Mouse (Mus musculus) intestine, embryonic 15.5 days (tissue): ENCODE results near the gene Nav2. TPM values are rescaled to one million over a fixed set of nuclear protein-coding genes. Genes with fewer than 3 reads are reported as not detected.

Experiments used
- ATAC-seq: fragments of 200-750 bp; cut with Nextera tagmentation; 2 replicates; pipeline ENCODE4 v1.8.0; 2017; ENCODE audit warnings: moderate TSS enrichment, moderate library complexity
- H3K27ac ChIP-seq: fragments of 300-500 bp; sonication (generic); 2 replicates; pipeline ENCODE4 v1.5.1; 2015; ENCODE audit warnings: mild to moderate bottlenecking, inconsistent platforms
- H3K27me3 ChIP-seq: fragments of 300-500 bp; sonication (generic); replicated peaks from 2 replicates; pipeline ENCODE4 v1.6.1; 2015; ENCODE audit warnings: inconsistent platforms
- H3K36me3 ChIP-seq: fragments of 300-500 bp; sonication (generic); 2 replicates; pipeline ENCODE4 v1.6.1; 2015; ENCODE audit warnings: inconsistent platforms
- H3K4me1 ChIP-seq: fragments of 300-500 bp; sonication (generic); replicated peaks from 2 replicates; pipeline ENCODE4 v1.6.1; 2015; ENCODE audit warnings: inconsistent platforms
- H3K4me2 ChIP-seq: fragments of 300-500 bp; sonication (generic); replicated peaks from 2 replicates; pipeline ENCODE4 v1.6.1; 2015; ENCODE audit warnings: mild to moderate bottlenecking, inconsistent platforms
- H3K4me3 ChIP-seq: fragments of 300-500 bp; sonication (generic); replicated peaks from 2 replicates; pipeline ENCODE4 v1.5.1; 2015; ENCODE audit warnings: inconsistent platforms
- H3K9ac ChIP-seq: fragments of 300-500 bp; sonication (generic); 2 replicates; pipeline ENCODE4 v1.6.1; 2015; ENCODE audit warnings: inconsistent platforms
- H3K9me3 ChIP-seq: fragments of 300-500 bp; sonication (generic); 2 replicates; pipeline ENCODE4 v1.6.1; 2016; ENCODE audit warnings: inconsistent platforms
- WGBS: fragments of 180-500 bp; shearing (Covaris S2); methylation state at CpG from one replicate; pipeline ENCODE4 v1.1.7; 2015; 5-methylcytosine and 5-hydroxymethylcytosine counted together
- polyA plus RNA-seq: library from polyadenylated mRNA; unstranded; fragments of >200 nt; fragmentation: Nextera tagmentation; extraction: Ambion mirVana; gene quantifications from 2 replicates; pipeline ENCODE4 v1.2.1, GENCODE M21; 2015

Nav2 gene
- polyA plus RNA-seq, 1 experiment from 2014 or later, result 17.7 TPM

GRCm38 (mm10) chr7:49191081-49191678, 282.7 kb downstream of the Nav2 start:
- no peak overlapping the region for H3K27ac ChIP-seq
- H3K9ac ChIP-seq, result no peak overlapping the region
- peaks cover 12% of the 10 kb centered on the region; the same call in 1 of the 2 replicates for H3K4me1 ChIP-seq
- H3K27me3 ChIP-seq, result no peaks in the 10 kb centered on the region
- H3K4me2 ChIP-seq, result no peak overlapping the region
- ATAC-seq, result no peak
- H3K36me3 ChIP-seq, result no peaks in the 10 kb centered on the region
- no peaks in the 10 kb centered on the region for H3K9me3 ChIP-seq
- no peak overlapping the region for H3K4me3 ChIP-seq
- 57% methylated on average over 7 of the region's 7 CpGs for WGBS

GRCm38 (mm10) chr7:49192061-49192695, 283.7 kb downstream of the Nav2 start:
- H3K4me2 ChIP-seq, result no peak overlapping the region
- no peak overlapping the region for H3K4me3 ChIP-seq
- H3K9me3 ChIP-seq, result no peaks in the 10 kb centered on the region
- no peak overlapping the region for H3K9ac ChIP-seq
- no peaks in the 10 kb centered on the region for H3K36me3 ChIP-seq
- WGBS, result 66% methylated on average over 2 of the region's 2 CpGs
- peaks cover 15% of the 10 kb centered on the region; the same call in 1 of the 2 replicates for H3K4me1 ChIP-seq
- H3K27ac ChIP-seq, result no peak overlapping the region
- ATAC-seq, result no peak
- H3K27me3 ChIP-seq, result no peaks in the 10 kb centered on the region

GRCm38 (mm10) chr7:49195711-49196147, 287.2 kb downstream of the Nav2 start:
- H3K4me2 ChIP-seq, result no peak overlapping the region

DNA sequence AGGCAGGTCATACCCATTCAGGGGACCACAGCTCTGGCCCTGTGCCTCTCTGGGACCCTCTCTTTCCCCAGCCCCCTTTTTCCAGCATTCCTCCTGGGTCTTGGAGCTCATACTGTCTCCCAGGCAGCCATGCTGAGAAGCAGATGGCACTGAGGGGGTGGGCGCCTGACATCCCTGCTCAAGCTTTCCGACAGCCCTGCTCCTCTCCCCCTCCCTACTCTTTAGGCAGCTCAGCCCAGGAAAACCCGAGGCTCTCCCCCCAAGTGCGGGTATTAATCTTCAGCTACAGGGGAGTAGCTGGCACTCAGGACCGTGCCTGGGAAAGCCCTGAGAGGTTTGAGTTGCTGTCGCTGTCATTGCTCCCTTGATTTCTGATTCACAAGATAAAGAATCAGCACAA, 290.9 kb downstream of the Nav2 start:
- Histone ChIP-seq H3K4me2 (no peak overlapping the region), H3K4me3 (no peak overlapping the region), H3K9ac (no peak overlapping the region), H3K4me1 (peaks cover 13% of the 10 kb centered on the region; the same call in 1 of the 2 replicates), H3K36me3 (no peaks in the 10 kb centered on the region), H3K9me3 (no peaks in the 10 kb centered on the region), H3K27me3 (no peaks in the 10 kb centered on the region), H3K27ac (no peak overlapping the region)
- ATAC-seq, result no peak
- WGBS, result 43% methylated on average over 6 of the region's 6 CpGs

More at GRCm38 (mm10) chr7:49195711-49196147, 287.2 kb downstream of the Nav2 start:
- Histone ChIP-seq H3K4me1 (peaks cover 13% of the 10 kb centered on the region; the same call in 1 of the 2 replicates), H3K9ac (no peak overlapping the region), H3K4me3 (no peak overlapping the region), H3K36me3 (no peaks in the 10 kb centered on the region), H3K27me3 (no peaks in the 10 kb centered on the region), H3K27ac (peak overlapping the region; percentile 75), H3K9me3 (no peaks in the 10 kb centered on the region)
- peak; percentile 79 for ATAC-seq
- WGBS, result 15% methylated on average over 5 of the region's 5 CpGs

GRCm38 (mm10) chr7:49200270-49200669, 291.8 kb downstream of the Nav2 start:
- H3K4me1 ChIP-seq, result peaks cover 12% of the 10 kb centered on the region; the same call in 1 of the 2 replicates
- H3K27ac ChIP-seq, result no peak overlapping the region
- no peak overlapping the region for H3K4me2 ChIP-seq
- no peak overlapping the region for H3K4me3 ChIP-seq
- ATAC-seq, result no peak
- H3K27me3 ChIP-seq, result no peaks in the 10 kb centered on the region
- H3K9me3 ChIP-seq, result no peaks in the 10 kb centered on the region
- WGBS, result 82% methylated on average over 6 of the region's 6 CpGs
- no peak overlapping the region for H3K9ac ChIP-seq
- no peaks in the 10 kb centered on the region for H3K36me3 ChIP-seq

DNA sequence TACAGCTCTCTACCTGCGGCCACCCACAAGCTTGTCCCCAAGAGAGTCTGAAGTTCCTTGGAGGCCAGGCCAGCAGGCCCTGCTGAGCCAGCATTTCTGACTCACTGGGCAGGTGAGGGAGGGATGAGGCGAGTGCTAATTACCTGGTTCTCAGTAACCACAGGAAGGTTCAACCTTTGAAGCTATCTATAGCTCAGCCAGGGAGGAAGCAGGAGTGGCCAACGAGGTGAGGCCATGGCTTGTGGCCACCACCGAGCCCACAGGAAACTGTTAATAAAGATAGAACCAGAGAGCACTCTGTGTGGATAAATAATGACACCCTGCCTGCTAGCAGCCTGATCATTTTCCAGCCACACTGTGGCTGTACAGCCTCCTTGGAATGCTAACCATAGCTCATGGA, 294.5 kb downstream of the Nav2 start:
- WGBS, result 42% methylated on average over 4 of the region's 4 CpGs
- H3K4me3 ChIP-seq, result no peak overlapping the region
- no peaks in the 10 kb centered on the region for H3K9me3 ChIP-seq
- H3K27me3 ChIP-seq, result no peaks in the 10 kb centered on the region
- H3K4me2 ChIP-seq, result no peak overlapping the region
- 0 out of 2 replicates have a peak, but pooled peaks have one; percentile 44 for ATAC-seq
- H3K36me3 ChIP-seq, result no peaks in the 10 kb centered on the region
- H3K27ac ChIP-seq, result no peak overlapping the region
- H3K4me1 ChIP-seq, result no peaks in the 10 kb centered on the region
- no peak overlapping the region for H3K9ac ChIP-seq

GRCm38 (mm10) chr7:49204856-49205255, 296.3 kb downstream of the Nav2 start:
- H3K27me3 ChIP-seq, result no peaks in the 10 kb centered on the region
- no peak overlapping the region for H3K4me3 ChIP-seq
- no peak overlapping the region for H3K9ac ChIP-seq
- H3K4me2 ChIP-seq, result no peak overlapping the region
- no peak for ATAC-seq
- WGBS, result 82% methylated on average over 3 of the region's 3 CpGs
- H3K27ac ChIP-seq, result no peak overlapping the region
- H3K9me3 ChIP-seq, result no peaks in the 10 kb centered on the region
- no peaks in the 10 kb centered on the region for H3K4me1 ChIP-seq
- no peaks in the 10 kb centered on the region for H3K36me3 ChIP-seq

DNA sequence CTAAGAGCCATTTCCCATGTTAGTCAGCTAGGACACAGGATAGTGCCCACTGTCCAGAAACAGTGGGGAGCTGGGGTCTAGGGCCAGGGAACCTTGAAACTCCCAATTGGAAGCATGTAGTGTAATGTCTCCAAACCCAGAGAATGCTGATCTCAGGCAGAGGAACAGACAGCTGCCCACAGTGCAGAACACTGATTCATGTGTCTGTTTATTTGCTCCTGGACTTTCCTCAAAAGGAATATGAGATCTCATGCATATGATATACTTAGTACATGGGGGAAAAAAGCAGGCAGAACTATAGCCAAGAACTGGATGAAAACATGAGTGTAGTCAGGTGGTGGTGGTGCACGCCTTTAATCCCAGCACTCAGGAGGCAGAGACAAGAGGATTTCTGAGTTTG, 297.0 kb downstream of the Nav2 start:
- no peak overlapping the region for H3K9ac ChIP-seq
- no peaks in the 10 kb centered on the region for H3K36me3 ChIP-seq
- H3K27me3 ChIP-seq, result no peaks in the 10 kb centered on the region
- H3K4me2 ChIP-seq, result no peak overlapping the region
- no peak overlapping the region for H3K4me3 ChIP-seq
- no peaks in the 10 kb centered on the region for H3K4me1 ChIP-seq
- 81% methylated on average over 1 of the region's 1 CpGs for WGBS
- H3K9me3 ChIP-seq, result no peaks in the 10 kb centered on the region
- no peak for ATAC-seq
- no peak overlapping the region for H3K27ac ChIP-seq

GRCm38 (mm10) chr7:49206775-49207676, 298.5 kb downstream of the Nav2 start:
- Histone ChIP-seq H3K9me3 (no peaks in the 10 kb centered on the region), H3K4me3 (no peak overlapping the region), H3K4me2 (no peak overlapping the region), H3K27ac (no peak overlapping the region), H3K36me3 (no peaks in the 10 kb centered on the region), H3K9ac (no peak overlapping the region), H3K27me3 (no peaks in the 10 kb centered on the region), H3K4me1 (no peaks in the 10 kb centered on the region)
- ATAC-seq, result no peak
- WGBS, result 60% methylated on average over 5 of the region's 5 CpGs

GRCm38 (mm10) chr7:49209526-49209925, 301.0 kb downstream of the Nav2 start:
- Histone ChIP-seq H3K9ac (no peak overlapping the region), H3K27me3 (no peaks in the 10 kb centered on the region), H3K27ac (no peak overlapping the region), H3K36me3 (no peaks in the 10 kb centered on the region), H3K4me3 (no peak overlapping the region), H3K4me1 (no peaks in the 10 kb centered on the region), H3K4me2 (no peak overlapping the region), H3K9me3 (no peaks in the 10 kb centered on the region)
- ATAC-seq, result no peak
- WGBS, result 78% methylated on average over 7 of the region's 7 CpGs

DNA sequence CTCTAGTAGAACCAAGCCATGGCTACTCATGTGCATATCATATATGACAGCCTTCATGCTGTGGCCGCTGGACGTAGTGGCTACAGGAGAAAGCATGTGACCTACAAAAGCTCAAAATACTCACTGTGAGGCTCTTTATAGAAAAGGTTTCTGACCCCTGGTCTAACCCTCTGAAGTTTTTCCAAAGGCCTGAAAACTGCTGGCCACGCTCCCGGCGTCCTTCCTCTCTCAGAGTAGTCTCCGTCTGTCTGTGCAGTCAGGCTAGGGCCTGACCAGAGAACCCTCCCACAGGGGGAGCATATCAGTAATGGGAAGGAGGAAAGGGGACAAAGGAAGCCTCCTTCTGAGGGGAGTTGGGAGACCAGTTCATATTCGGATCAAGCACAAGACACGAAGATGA, 302.2 kb downstream of the Nav2 start:
- Histone ChIP-seq H3K9ac (no peak overlapping the region), H3K27me3 (no peaks in the 10 kb centered on the region), H3K4me3 (no peak overlapping the region), H3K36me3 (no peaks in the 10 kb centered on the region), H3K4me2 (no peak overlapping the region), H3K9me3 (no peaks in the 10 kb centered on the region), H3K4me1 (no peaks in the 10 kb centered on the region), H3K27ac (no peak overlapping the region)
- ATAC-seq, result no peak
- 90% methylated on average over 8 of the region's 8 CpGs for WGBS

DNA sequence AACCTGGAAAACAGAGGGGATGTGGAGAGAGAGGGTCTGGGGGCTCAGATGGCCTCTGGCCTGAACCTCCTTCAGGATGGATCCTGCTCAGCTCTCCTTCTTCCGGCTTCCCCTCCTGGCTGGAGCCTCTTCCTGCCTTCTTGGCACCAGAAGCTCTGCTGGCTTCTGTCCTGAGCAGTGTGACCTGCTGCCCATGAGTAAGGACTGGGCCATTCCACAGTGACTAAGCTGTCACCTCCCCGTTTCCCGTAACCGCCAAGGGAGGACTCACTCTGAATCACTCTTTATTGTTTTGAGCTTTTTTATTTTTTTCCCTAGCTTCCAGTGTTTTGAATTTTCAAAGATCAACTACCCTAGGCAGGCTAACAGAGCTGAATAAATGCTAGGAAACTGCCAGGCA, 304.5 kb downstream of the Nav2 start:
- no peak for ATAC-seq
- H3K9ac ChIP-seq, result no peak overlapping the region
- no peaks in the 10 kb centered on the region for H3K27me3 ChIP-seq
- no peaks in the 10 kb centered on the region for H3K9me3 ChIP-seq
- no peak overlapping the region for H3K27ac ChIP-seq
- no peak overlapping the region for H3K4me3 ChIP-seq
- no peaks in the 10 kb centered on the region for H3K36me3 ChIP-seq
- H3K4me2 ChIP-seq, result no peak overlapping the region
- 81% methylated on average over 4 of the region's 4 CpGs for WGBS
- no peaks in the 10 kb centered on the region for H3K4me1 ChIP-seq
